Mouse (Mus musculus): ENCODE data around the gene Rbm5. TPM values are rescaled to one million over a fixed set of nuclear protein-coding genes. Genes with fewer than 3 reads are reported as not detected.

Rbm5 gene
- polyA plus RNA-seq, 1 experiment from 2014 or later: 119 TPM

DNA sequence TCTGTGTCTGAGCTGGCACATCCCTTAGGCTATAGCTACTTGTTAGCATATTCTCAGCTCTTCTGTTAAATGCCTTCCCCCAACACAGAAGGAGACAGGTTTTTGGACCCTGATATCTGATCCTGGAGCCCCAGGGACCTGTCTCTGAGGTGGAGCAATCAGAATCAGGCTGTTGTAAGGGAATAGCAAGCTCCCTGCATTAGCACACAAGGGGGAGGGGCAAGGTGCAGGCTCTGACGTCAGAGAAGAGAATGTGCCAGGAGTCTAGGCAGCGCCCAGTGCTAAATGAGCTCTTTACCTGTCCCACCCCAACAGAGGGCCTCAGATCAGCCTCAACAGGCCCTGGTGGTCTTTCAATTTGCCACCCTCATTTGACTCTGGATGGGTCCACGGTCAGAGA is 43.8 kb downstream of the Rbm5 start:
- Histone ChIP-seq H3K4me2 (replicated peaks; ENCODE audit: low read depth, low read length) (no peak overlapping the region), H3K27ac (ENCODE audit: low read length) (no peak overlapping the region), H3K4me1 (ENCODE audit: insufficient read depth, low read depth, low read length) (peaks cover 12% of the 10 kb centered on the region; the same call in 1 of the 2 replicates), H3K9me3 (ENCODE audit: low read length) (no peaks in the 10 kb centered on the region), H3K27me3 (replicated peaks; ENCODE audit: insufficient read depth, low read length) (no peaks in the 10 kb centered on the region), H3K4me3 (ENCODE audit: low read depth, low read length) (no peak overlapping the region), H3K9ac (replicated peaks; ENCODE audit: low read depth) (no peak overlapping the region), H3K36me3 (ENCODE audit: insufficient read depth, low read length) (no peaks in the 10 kb centered on the region)
- ATAC-seq: peak; percentile 27; the same call in 1 of the 2 replicates
- TF ChIP-seq EP300 (IDR thresholded peaks at IDR 0.05): no peak
- TF ChIP-seq CTCF (IDR thresholded peaks at IDR 0.05): no peak
- 53% methylated on average over 3 of the region's 3 CpGs for WGBS
- DNase-seq (ENCODE audit: low spot score): peak; percentile 64

- TF ChIP-seq EP300 (IDR thresholded peaks at IDR 0.05): no peak
- Histone ChIP-seq H3K36me3 (ENCODE audit: insufficient read depth, low read length) (no peaks in the 10 kb centered on the region), H3K27me3 (replicated peaks; ENCODE audit: insufficient read depth, low read length) (no peaks in the 10 kb centered on the region), H3K9ac (replicated peaks; ENCODE audit: low read depth) (no peak overlapping the region), H3K27ac (ENCODE audit: low read length) (peak overlapping the region; percentile 79), H3K4me3 (ENCODE audit: low read depth, low read length) (no peak overlapping the region), H3K4me1 (ENCODE audit: insufficient read depth, low read depth, low read length) (peaks cover 15% of the 10 kb centered on the region; the same call in 1 of the 2 replicates), H3K9me3 (ENCODE audit: low read length) (no peaks in the 10 kb centered on the region), H3K4me2 (replicated peaks; ENCODE audit: low read depth, low read length) (no peak overlapping the region)
- WGBS: 94% methylated on average over 1 of the region's 1 CpGs
- DNase-seq (ENCODE audit: low spot score) (peak; percentile 48), ATAC-seq (peak; percentile 49)
Observed at GRCm38 (mm10) chr9:107724796-107725195, 46.0 kb downstream of the Rbm5 start.

DNA sequence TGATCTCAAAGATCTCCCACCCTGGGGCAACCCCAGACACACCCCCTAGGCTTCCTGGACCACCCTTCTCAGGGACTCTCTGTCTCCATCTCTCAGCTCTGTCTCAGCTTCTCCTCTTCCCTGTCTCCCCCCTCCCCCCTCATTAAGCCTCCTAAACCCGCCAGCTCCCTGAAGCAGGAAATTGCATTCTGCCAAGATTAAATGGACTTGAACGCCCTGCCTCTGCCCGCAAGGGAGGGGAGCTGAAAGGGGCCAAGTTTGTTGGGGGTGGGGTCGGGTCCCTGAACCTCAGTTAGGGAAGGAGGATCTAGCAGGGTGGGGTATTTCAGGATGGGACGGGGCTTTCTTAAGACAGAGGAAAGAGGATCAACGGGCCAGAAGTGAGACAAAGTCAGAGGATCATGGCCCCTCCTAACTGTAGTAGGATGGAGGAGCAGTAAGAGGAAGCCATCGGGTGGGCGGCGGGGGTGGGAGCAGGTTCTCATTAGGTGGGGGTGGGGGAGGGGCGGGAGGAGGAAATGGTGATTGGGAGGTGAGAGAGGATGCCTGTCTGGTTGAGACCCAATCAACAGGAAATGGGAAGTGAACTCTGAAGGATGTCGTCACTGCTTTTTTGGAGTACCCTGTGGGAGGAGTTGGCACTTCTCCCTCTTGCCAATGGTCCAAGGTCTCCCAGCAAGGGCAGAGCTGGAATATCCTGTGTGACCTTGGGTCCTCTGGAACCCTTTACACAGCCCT is 46.8 kb downstream of the Rbm5 start:
- Histone ChIP-seq H3K36me3 (ENCODE audit: insufficient read depth, low read length) (no peaks in the 10 kb centered on the region), H3K4me3 (ENCODE audit: low read depth, low read length) (no peak overlapping the region; the same call in 1 of the 2 replicates), H3K27me3 (replicated peaks; ENCODE audit: insufficient read depth, low read length) (no peaks in the 10 kb centered on the region), H3K4me2 (replicated peaks; ENCODE audit: low read depth, low read length) (peak overlapping the region; percentile 33), H3K9me3 (ENCODE audit: low read length) (no peaks in the 10 kb centered on the region), H3K27ac (ENCODE audit: low read length) (peak overlapping the region; percentile 79), H3K9ac (replicated peaks; ENCODE audit: low read depth) (no peak overlapping the region; the same call in 1 of the 2 replicates), H3K4me1 (ENCODE audit: insufficient read depth, low read depth, low read length) (peaks cover 15% of the 10 kb centered on the region; the same call in 1 of the 2 replicates)
- TF ChIP-seq CTCF (IDR thresholded peaks at IDR 0.05): no peak
- TF ChIP-seq EP300 (IDR thresholded peaks at IDR 0.05): peak; percentile 45; the same call in 1 of the 2 replicates
- 0% methylated on average over 10 of the region's 11 CpGs for WGBS
- peak; percentile 86 for ATAC-seq
- peak; percentile 91 for DNase-seq (ENCODE audit: low spot score)

DNA sequence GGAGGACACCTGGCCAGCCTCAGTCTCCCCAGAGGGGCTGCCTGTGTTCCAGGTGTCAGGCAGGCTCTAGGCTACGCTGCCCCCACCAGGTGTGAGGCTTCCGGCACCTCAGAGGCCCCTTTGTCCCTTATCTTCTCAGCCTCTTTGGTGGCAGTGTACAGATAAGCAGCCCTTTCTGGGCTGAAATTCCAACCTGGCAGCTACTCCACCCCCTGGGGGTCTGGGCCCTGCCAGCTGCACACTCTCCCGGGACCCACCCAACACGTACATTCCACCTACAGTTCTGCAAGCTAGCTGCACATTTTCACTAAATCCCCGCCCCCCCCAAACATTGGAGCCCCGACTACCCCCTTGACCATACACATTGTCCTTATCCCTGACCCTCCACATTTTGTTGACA is 47.5 kb downstream of the Rbm5 start:
- TF ChIP-seq EP300 (IDR thresholded peaks at IDR 0.05) (no peak), CTCF (IDR thresholded peaks at IDR 0.05) (no peak)
- H3K4me3 ChIP-seq (ENCODE audit: low read depth, low read length): no peak overlapping the region
- H3K4me2 ChIP-seq (replicated peaks; ENCODE audit: low read depth, low read length): peak overlapping the region; percentile 33
- H3K27ac ChIP-seq (ENCODE audit: low read length): peak overlapping the region; percentile 79; the same call in 1 of the 2 replicates
- no peaks in the 10 kb centered on the region for H3K36me3 ChIP-seq (ENCODE audit: insufficient read depth, low read length)
- ATAC-seq: no peak
- H3K9ac ChIP-seq (replicated peaks; ENCODE audit: low read depth): no peak overlapping the region
- H3K9me3 ChIP-seq (ENCODE audit: low read length): no peaks in the 10 kb centered on the region
- whole genome bisulfite sequencing: 26% methylated on average over 5 of the region's 6 CpGs
- DNase-seq (ENCODE audit: low spot score): no peak
- H3K4me1 ChIP-seq (ENCODE audit: insufficient read depth, low read depth, low read length): peaks cover 15% of the 10 kb centered on the region; the same call in 1 of the 2 replicates
- H3K27me3 ChIP-seq (replicated peaks; ENCODE audit: insufficient read depth, low read length): no peaks in the 10 kb centered on the region

- no peaks in the 10 kb centered on the region for H3K27me3 ChIP-seq (replicated peaks; ENCODE audit: insufficient read depth, low read length)
- H3K27ac ChIP-seq (ENCODE audit: low read length): no peak overlapping the region
- ATAC-seq: peak; percentile 69
- DNase-seq (ENCODE audit: low spot score): peak; percentile 68
- peaks cover 25% of the 10 kb centered on the region; the same call in 1 of the 2 replicates for H3K4me1 ChIP-seq (ENCODE audit: insufficient read depth, low read depth, low read length)
- 59% methylated on average over 10 of the region's 10 CpGs for WGBS
- H3K36me3 ChIP-seq (ENCODE audit: insufficient read depth, low read length): no peaks in the 10 kb centered on the region
- no peaks in the 10 kb centered on the region for H3K9me3 ChIP-seq (ENCODE audit: low read length)
- H3K4me2 ChIP-seq (replicated peaks; ENCODE audit: low read depth, low read length): no peak overlapping the region
- no peak overlapping the region for H3K9ac ChIP-seq (replicated peaks; ENCODE audit: low read depth)
- no peak overlapping the region for H3K4me3 ChIP-seq (ENCODE audit: low read depth, low read length)
- TF ChIP-seq EP300 (IDR thresholded peaks at IDR 0.05) (peak; percentile 19), CTCF (IDR thresholded peaks at IDR 0.05) (no peak)
Observed at GRCm38 (mm10) chr9:107718781-107719540, 51.8 kb downstream of the Rbm5 start.

GRCm38 (mm10) chr9:107716951-107717350 is 53.8 kb downstream of the Rbm5 start:
- Histone ChIP-seq H3K4me2 (replicated peaks; ENCODE audit: low read depth, low read length) (no peak overlapping the region), H3K36me3 (ENCODE audit: insufficient read depth, low read length) (no peaks in the 10 kb centered on the region), H3K9me3 (ENCODE audit: low read length) (no peaks in the 10 kb centered on the region), H3K4me3 (ENCODE audit: low read depth, low read length) (no peak overlapping the region), H3K27ac (ENCODE audit: low read length) (no peak overlapping the region), H3K4me1 (ENCODE audit: insufficient read depth, low read depth, low read length) (peaks cover 15% of the 10 kb centered on the region; the same call in 1 of the 2 replicates), H3K27me3 (replicated peaks; ENCODE audit: insufficient read depth, low read length) (no peaks in the 10 kb centered on the region), H3K9ac (replicated peaks; ENCODE audit: low read depth) (no peak overlapping the region)
- peak; percentile 16 for DNase-seq (ENCODE audit: low spot score)
- TF ChIP-seq CTCF (IDR thresholded peaks at IDR 0.05): no peak
- whole genome bisulfite sequencing: 51% methylated on average over 6 of the region's 6 CpGs
- no peak for ATAC-seq
